Mouse (Mus musculus) bone marrow, adult 2 months (tissue): ENCODE measurements at regions not wholly inside any gene's neighbourhood (a gene's known extent, or its start where the extent isn't known, plus 50 kb on each side); places are given as distances from the start of the nearest gene placed in this dataset.

ENCODE experiments used
- CTCF ChIP-seq: fragments of 200-500 bp; IDR thresholded peaks from 2 replicates; pipeline ENCODE4 v1.5.1; 2011; ENCODE audit warnings: low read length, control low read depth; ENCODE audit not compliant: control insufficient read depth, insufficient read depth
- POLR2A ChIP-seq: fragments of 200-500 bp; IDR thresholded peaks from 2 replicates; pipeline ENCODE4 v1.6.1; 2011; ENCODE audit warnings: low read depth, mild to moderate bottlenecking, control low read depth, low read length, borderline replicate concordance; ENCODE audit not compliant: control insufficient read depth

- no peak for TF ChIP-seq CTCF
- no peak for TF ChIP-seq POLR2A
These were observed 77.4 kb upstream of the Thy1 start for GRCm38 (mm10) chr9:43965811-43966210.
